Mouse (Mus musculus) bone marrow, adult 2 months (tissue): ENCODE data around the gene Bcl6b. TPM values are rescaled to one million over a fixed set of nuclear protein-coding genes. Genes with fewer than 3 reads are reported as not detected.
A peak's percentile ranks its signal among the peaks of the same experiment; 100 is the strongest.

Experiments
- H3K27ac ChIP-seq: fragments of 200-500 bp; 2 replicates; pipeline ENCODE4 v1.5.1; 2012; ENCODE audit warnings: low read depth, mild to moderate bottlenecking, control low read depth, inconsistent platforms, low read length; ENCODE audit not compliant: control insufficient read depth, poor library complexity, insufficient read depth
- H3K4me1 ChIP-seq: fragments of 200-500 bp; 2 replicates; pipeline ENCODE4 v1.6.1; 2011; ENCODE audit warnings: low read length; ENCODE audit not compliant: control insufficient read depth, insufficient read depth
- H3K4me3 ChIP-seq: fragments of 200-500 bp; replicated peaks from 2 replicates; pipeline ENCODE3; 2011; ENCODE audit warnings: mild to moderate bottlenecking, low read depth, low read length, control low read depth; ENCODE audit not compliant: control insufficient read depth
- CTCF ChIP-seq: fragments of 200-500 bp; IDR thresholded peaks from 2 replicates; pipeline ENCODE4 v1.5.1; 2011; ENCODE audit warnings: low read length, control low read depth; ENCODE audit not compliant: control insufficient read depth, insufficient read depth
- POLR2A ChIP-seq: fragments of 200-500 bp; IDR thresholded peaks from 2 replicates; pipeline ENCODE4 v1.6.1; 2011; ENCODE audit warnings: low read depth, mild to moderate bottlenecking, control low read depth, low read length, borderline replicate concordance; ENCODE audit not compliant: control insufficient read depth
- WGBS: fragments of 180-500 bp; shearing (Covaris S2); methylation state at CpG from one replicate; pipeline ENCODE4 v1.1.7; 2018; 5-methylcytosine and 5-hydroxymethylcytosine counted together
- polyA plus RNA-seq: library from polyadenylated mRNA; stranded (reverse); fragments of >200 nt; gene quantifications from 2 replicates; pipeline ENCODE4 v1.2.4, GENCODE M21; 2011; ENCODE audit warnings: low replicate concordance; ENCODE audit not compliant: missing spikeins, insufficient read depth, insufficient read length

Bcl6b gene
- polyA plus RNA-seq, 1 experiment = 2.2 TPM

DNA sequence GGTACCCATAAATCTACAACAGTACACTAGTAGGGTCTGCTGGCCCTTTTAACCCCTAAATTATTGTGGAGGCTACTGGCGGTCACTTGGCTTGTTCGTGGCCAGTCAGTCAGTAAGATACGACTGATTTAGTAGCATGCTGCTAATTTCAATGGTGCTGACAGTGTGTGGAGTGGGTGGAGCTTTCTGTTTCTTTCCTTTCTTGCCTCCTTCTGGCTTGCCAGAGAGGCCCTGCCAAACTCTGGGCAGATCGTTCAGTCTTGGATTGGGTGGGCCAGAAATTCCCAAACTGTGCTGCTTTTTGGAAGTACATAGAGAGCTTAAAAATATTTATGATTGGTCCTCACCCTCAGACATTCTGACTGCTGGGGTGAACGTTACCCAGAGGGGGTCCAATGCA, 2.5 kb downstream of the Bcl6b start:
- 63% methylated on average over 5 of the region's 5 CpGs for WGBS
- TF ChIP-seq CTCF (no peak), POLR2A (no peak)
- Histone ChIP-seq H3K4me3 (no peak overlapping the region), H3K27ac (no peak overlapping the region), H3K4me1 (peaks cover 2% of the 10 kb centered on the region; the same call in 1 of the 2 replicates)

DNA sequence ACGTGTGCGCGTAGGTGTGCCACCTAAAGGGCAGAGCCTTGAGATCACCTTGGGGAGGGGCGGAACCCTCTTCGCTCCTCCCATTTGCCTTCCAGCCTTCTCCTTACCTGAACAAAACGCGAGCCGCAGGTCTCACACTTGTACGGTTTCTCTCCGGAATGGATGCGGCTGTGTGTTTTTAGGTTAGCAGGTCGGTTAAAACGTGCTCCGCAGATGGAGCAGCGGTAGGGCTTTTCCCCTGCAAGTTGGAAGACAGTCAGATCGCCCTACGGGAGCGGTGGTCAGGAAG, 3.1 kb downstream of the Bcl6b start:
- 66% methylated on average over 18 of the region's 18 CpGs for WGBS
- TF ChIP-seq POLR2A (no peak), CTCF (no peak)
- H3K27ac ChIP-seq = no peak overlapping the region
- no peak overlapping the region for H3K4me3 ChIP-seq
- peaks cover 2% of the 10 kb centered on the region; the same call in 1 of the 2 replicates for H3K4me1 ChIP-seq

DNA sequence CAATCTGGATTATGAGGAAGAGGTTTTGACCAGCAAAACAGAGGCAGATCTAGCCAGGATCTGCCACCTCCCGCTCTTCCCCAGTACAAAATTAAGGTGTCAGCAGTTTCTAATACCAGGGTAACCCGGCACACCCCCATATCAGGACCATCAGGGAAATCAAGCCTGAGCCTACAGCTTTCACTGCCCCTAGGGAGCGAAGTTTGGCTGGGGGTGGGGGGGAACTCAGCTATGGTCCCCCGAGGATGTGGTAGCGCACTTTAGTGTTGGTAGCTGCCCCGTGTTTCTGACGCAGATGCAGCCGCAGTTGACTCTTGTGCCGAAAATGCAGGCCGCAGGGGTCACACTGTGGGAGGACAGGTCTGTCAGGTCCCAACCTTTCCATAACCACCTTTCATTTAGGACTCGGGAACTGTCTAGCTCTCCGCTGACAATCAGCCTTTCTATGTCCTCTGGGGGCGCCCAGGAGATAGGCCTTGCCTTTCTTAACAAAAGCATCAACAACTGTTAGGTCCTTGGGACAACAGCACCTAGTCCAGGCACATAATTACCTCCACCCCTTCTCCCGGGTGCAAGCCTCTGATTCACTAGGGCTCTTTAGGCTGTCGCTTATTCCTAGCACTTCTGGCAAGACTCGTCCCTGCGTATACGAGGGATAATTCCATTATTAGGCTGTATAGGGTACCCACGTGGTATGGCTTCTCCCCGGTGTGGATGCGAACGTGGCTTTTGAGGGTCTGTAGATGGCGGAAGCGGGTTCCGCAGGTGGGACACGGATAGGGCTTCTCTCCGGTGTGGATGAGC, 3.6 kb downstream of the Bcl6b start:
- Histone ChIP-seq H3K27ac (no peak overlapping the region), H3K4me1 (peaks cover 2% of the 10 kb centered on the region; the same call in 1 of the 2 replicates), H3K4me3 (no peak overlapping the region)
- no peak for TF ChIP-seq CTCF
- whole genome bisulfite sequencing = 78% methylated on average over 27 of the region's 27 CpGs

DNA sequence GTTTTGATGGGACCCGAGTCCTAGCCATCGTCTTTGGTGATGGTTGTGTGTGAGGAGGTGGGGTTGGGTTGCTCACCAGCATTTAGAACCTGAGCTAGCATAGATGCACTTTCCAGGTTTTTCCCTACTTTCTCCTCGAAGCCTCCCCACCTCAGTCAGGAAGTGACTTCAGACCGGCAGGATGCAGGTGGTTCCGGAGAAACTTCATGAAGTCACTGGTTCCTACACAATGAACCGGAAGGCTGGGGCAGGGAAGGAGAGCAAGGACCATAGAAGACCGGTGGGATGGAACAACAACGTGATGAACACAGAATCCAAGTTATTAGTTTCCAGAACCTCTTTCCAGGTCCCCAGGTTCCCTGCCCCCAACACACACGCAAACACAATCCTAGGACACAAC, 5.9 kb downstream of the Bcl6b start:
- WGBS = 15% methylated on average over 9 of the region's 9 CpGs
- Histone ChIP-seq H3K4me3 (no peak overlapping the region), H3K27ac (no peak overlapping the region), H3K4me1 (peaks cover 4% of the 10 kb centered on the region; the same call in 1 of the 2 replicates)
- TF ChIP-seq POLR2A (no peak), CTCF (no peak)

DNA sequence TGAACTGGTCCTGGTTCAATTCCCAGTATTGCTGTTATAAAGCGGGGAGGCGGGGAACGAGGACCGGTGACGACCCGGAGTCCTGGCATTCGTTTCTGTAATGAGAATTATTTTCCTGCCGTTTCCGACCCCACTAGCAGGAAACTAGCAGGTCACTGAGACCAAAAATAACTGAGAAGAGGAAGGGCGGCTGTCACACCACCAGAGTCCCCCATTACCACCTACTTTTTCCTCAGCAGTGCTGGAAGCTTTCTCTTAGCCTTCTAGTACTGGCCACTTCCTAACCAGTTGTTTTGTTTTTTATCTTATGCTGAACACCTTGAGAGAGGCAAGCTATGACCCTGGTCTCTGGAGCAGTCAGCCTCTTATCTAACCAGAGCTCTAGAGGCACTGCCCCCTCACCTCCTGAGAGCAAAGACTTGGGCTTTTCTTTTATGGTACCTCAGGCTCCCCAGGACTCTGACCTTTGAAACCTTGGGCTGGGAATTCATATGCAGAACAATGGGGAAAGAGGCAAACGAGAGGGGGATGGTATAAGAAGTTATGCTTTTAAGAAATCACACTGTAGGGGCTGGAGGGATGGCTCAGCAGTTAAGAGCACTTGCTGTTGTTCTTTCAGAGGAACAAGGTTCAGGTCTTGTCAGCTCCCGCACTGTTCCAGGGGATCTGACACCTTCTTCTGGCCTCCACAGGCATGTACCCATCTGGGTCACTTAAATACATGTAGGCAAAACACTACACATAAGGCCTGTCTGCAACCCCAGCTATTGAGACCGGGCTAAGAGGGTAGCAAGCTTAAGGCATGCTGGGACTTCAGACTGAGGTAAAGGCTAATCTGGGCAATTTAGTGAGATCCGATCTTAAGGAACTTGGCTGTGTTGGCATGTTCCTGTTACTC, 7.7 kb downstream of the Bcl6b start:
- Histone ChIP-seq H3K4me3 (peak overlapping the region; percentile 72), H3K27ac (peak overlapping the region; percentile 84), H3K4me1 (peaks cover 4% of the 10 kb centered on the region; the same call in 1 of the 2 replicates)
- 8% methylated on average over 14 of the region's 14 CpGs for WGBS
- no peak for TF ChIP-seq POLR2A
- no peak for TF ChIP-seq CTCF

DNA sequence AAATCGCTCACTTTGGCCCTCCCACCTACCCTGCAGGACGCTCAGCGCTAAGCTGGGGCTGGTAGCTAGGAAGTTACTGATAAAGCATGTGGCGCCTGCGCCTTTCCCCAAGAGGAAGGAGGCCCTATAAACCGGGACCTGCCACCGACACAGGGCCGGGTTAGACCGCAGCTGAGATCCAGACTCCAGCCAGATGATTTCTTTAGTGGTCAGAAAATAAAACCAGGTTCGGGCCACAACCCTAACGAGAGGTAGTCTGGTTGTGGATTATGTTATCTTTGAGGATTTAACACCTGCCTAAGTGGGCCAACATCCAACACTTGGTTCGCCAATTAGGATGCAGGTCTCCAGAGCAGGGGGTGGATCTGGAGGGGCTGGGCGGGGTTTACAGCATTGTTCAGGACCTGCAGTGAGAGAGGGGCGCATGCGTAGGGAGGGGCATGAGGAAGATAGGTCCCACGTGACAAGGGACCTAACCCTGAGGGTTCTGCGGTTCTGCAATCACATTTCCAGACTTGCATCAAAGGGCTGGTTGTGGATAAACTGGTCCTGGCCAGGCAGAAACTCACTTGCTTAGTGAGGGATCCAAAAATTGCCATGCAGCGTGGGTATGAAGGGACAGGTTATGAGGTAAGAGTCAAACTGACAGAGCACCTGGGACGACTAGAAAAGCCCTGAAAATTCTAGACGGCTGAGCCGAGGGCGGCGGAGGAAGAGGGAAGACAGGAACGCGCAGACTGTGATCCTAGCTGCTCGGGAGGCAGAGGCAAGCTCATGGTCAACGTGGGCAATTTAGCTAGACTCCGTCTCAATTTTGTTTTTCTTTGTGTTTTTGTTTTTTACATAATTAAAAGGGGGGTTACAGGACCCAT, 8.6 kb downstream of the Bcl6b start, which contains the start of gene Slc16a13:
TSS of gene Slc16a13 (minus strand) at position 334 of the 872 bp plus-strand sequence.
- peak; percentile 24; the same call in 1 of the 2 replicates for TF ChIP-seq POLR2A
- no peak for TF ChIP-seq CTCF
- under 1% methylated on average over 28 of the region's 28 CpGs for WGBS
- peaks cover 4% of the 10 kb centered on the region; the same call in 1 of the 2 replicates for H3K4me1 ChIP-seq
- peak within 1 kb of the TSS; percentile 84 for H3K27ac ChIP-seq
- H3K4me3 ChIP-seq = peak within 1 kb of the TSS; percentile 72

DNA sequence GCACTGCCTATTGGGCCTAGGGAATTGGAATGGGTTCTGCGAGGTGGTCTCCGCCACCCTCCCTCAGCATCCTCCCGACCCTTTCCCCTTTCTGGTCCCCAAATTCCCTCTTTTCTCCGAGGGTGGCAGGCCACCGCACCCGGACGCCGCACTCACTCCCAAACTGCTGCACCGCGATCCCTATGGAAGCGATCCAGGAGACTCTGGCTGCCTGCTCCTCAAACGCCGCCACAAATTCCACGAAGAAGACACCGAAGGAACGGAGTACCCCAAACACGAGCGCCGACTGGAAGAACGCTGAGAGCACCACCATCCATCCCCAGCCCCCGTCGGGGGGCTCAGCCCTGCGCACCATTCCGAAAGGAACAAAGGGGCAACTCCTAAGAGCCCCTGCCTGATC, 9.3 kb downstream of the Bcl6b start:
- 2% methylated on average over 24 of the region's 24 CpGs for WGBS

More for the DNA sequence above, 9.3 kb downstream of the Bcl6b start:
- TF ChIP-seq POLR2A = no peak
- TF ChIP-seq CTCF = no peak
- Histone ChIP-seq H3K27ac (peak overlapping the region; percentile 84), H3K4me1 (peaks cover 4% of the 10 kb centered on the region; the same call in 1 of the 2 replicates), H3K4me3 (peak overlapping the region; percentile 72)
